Mouse (Mus musculus) forebrain, embryonic 15.5 days (tissue): ENCODE results near the gene Runx3. TPM values are rescaled to one million over a fixed set of nuclear protein-coding genes. Genes with fewer than 3 reads are reported as not detected.

Experiments used
- ATAC-seq: fragments of 200-750 bp; cut with Nextera tagmentation; replicated peaks from 2 replicates; pipeline ENCODE4 v1.8.0; 2017; ENCODE audit warnings: mild to moderate bottlenecking, moderate TSS enrichment, moderate library complexity
- H3K27ac ChIP-seq: fragments of 300-500 bp; sonication (generic); replicated peaks from 2 replicates; pipeline ENCODE4 v1.5.1; 2015; ENCODE audit warnings: mild to moderate bottlenecking, inconsistent platforms
- H3K27me3 ChIP-seq: fragments of 300-500 bp; sonication (generic); 2 replicates; pipeline ENCODE4 v1.6.1; 2015; ENCODE audit warnings: inconsistent platforms
- H3K36me3 ChIP-seq: fragments of 300-500 bp; sonication (generic); 2 replicates; pipeline ENCODE4 v1.6.1; 2015; ENCODE audit warnings: mild to moderate bottlenecking, inconsistent platforms
- H3K4me1 ChIP-seq: fragments of 300-500 bp; sonication (generic); 2 replicates; pipeline ENCODE4 v1.6.1; 2015; ENCODE audit warnings: inconsistent platforms
- H3K4me2 ChIP-seq: fragments of 300-500 bp; sonication (generic); replicated peaks from 2 replicates; pipeline ENCODE4 v1.6.1; 2015; ENCODE audit warnings: mild to moderate bottlenecking, inconsistent platforms
- H3K4me3 ChIP-seq: fragments of 300-500 bp; sonication (generic); 2 replicates; pipeline ENCODE4 v1.5.1; 2015; ENCODE audit warnings: mild to moderate bottlenecking, inconsistent platforms
- H3K9ac ChIP-seq: fragments of 300-500 bp; sonication (generic); replicated peaks from 2 replicates; pipeline ENCODE4 v1.6.1; 2015; ENCODE audit warnings: mild to moderate bottlenecking, inconsistent platforms
- H3K9me3 ChIP-seq: fragments of 300-500 bp; sonication (generic); 2 replicates; pipeline ENCODE4 v1.6.1; 2016; ENCODE audit warnings: inconsistent platforms
- WGBS: fragments of 180-500 bp; shearing (Covaris S2); methylation state at CpG from one replicate; pipeline ENCODE4 v1.1.7; 2015; ENCODE audit warnings: mixed read lengths; 5-methylcytosine and 5-hydroxymethylcytosine counted together
- polyA plus RNA-seq: library from polyadenylated mRNA; unstranded; fragments of >200 nt; fragmentation: Nextera tagmentation; extraction: Ambion mirVana; gene quantifications from 2 replicates; pipeline ENCODE4 v1.2.1, GENCODE M21; 2015

The Runx3 gene
- polyA plus RNA-seq, 1 experiment from 2014 or later = not detected

DNA sequence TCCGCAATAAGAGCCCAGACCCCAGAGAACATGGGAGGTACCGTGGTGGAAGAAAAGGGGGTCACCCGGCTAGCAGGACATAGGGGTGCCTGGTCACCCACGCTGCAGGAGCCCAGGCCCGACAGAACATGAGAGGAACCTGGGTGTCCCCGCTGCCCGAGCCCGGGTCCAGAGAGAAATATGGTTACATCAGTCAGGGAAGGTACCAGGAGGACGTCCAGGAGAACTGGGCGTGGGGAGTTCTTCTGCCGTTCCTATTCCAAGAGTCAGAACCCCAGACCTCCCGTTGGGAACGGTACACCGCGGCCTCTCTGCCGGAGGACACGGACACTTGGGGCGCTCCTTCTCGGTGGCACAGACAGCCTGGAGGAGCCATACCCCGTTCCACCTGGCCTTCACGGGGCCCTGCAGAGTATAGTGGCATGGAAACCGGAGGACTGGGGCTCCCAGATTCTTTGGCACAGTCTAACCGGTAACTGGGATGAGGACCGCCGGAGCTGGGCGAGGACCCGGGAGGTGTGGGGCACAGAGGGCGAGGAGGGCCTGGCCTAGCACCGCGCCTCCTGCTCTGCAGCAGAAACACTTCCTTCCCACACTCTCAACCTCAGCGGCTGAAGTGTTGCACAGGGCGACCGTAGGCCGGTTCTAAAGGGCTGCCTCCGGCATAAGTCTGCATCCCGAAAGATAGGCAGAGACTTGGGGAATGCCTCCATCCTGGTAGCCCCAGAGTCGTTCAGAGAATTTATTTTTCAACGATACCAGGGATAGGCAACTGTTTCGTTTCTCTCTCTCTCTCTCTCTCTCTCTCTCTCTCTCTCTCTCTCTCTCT lies 33.0 kb downstream of the Runx3 start:
- no peak overlapping the region for H3K9ac ChIP-seq
- H3K9me3 ChIP-seq = no peaks in the 10 kb centered on the region
- H3K4me1 ChIP-seq = peaks cover 19% of the 10 kb centered on the region
- no peak overlapping the region for H3K4me3 ChIP-seq
- under 1% methylated on average over 39 of the region's 39 CpGs for WGBS
- no peaks in the 10 kb centered on the region for H3K36me3 ChIP-seq
- no peak overlapping the region for H3K27ac ChIP-seq
- no peak overlapping the region for H3K4me2 ChIP-seq
- no peak for ATAC-seq
- H3K27me3 ChIP-seq = peaks cover 94% of the 10 kb centered on the region

DNA sequence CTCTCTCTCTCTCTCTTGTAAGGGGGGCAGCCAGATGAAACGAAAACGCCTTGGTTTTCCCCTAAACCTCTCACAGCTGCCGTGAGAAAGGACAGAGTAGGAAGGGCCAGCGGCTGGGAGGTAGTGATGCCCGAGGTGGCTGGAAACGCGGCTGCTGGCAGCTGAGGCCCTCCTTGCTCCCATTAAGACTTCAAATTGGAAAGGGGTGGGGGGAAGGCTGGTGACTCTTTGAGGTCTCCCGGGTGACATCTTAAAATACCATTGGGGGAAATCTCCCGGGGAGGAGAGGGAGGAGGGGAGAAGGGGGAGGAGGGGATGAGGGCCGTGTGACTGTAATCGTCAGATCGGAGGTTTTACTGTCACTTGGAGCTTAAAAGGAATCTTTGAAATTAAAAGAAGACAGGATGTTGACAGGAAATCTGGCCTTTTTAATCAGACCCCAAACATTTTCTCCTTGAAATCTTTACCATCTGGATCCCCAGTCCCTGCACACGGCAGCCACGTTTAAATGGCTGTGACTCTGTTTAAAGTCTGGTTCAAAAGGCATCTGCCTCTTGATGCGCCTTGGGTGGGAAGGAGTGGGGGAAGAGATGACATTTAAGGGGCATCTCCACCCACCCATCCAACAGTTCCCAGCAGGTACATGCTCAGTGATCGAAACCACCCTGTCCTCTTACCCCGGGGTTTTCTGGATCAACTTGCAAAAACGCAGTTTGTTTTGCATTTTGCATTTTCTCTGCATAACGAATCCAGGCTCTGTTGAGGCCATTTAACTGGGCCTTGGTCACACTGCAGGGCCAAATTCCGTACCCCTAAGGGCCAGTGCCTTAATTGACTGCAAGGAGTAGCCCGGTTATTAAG lies 33.9 kb downstream of the Runx3 start:
- no peak for ATAC-seq
- WGBS = 2% methylated on average over 21 of the region's 21 CpGs
- H3K9me3 ChIP-seq = no peaks in the 10 kb centered on the region

DNA sequence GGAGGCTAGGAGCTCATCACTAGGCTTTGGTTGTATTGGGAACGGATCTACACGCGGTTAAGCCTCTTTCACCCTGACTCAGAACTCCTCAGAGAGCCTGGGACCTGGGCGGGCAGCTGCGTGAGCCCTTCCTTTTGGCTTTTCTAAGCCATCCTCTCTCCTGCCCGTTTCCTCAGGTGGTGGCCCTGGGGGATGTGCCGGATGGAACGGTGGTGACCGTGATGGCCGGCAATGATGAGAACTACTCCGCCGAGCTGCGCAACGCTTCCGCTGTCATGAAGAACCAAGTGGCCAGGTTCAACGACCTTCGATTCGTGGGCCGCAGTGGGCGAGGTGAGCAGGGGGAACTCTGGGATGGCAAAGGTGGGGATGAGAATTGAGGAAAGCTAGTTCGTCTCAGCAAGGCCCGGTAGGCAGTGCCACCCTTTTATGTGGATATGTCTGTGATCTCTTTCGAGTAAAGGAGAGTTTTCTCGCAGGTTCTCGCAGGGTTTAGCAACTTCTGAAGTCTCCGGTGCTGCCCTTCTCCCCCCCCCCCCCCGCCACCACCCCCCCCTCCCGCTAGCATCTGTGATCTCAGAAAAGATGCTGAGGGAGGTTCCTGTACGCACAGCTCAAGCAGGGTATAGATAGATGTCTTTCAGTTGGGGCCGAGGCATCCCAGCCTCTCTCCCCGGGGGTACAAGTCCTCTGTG lies 34.8 kb downstream of the Runx3 start:
- no peak for ATAC-seq
- Histone ChIP-seq H3K27ac (no peak overlapping the region), H3K4me3 (no peak overlapping the region), H3K9me3 (no peaks in the 10 kb centered on the region), H3K4me1 (peaks cover 18% of the 10 kb centered on the region), H3K9ac (no peak overlapping the region), H3K27me3 (peaks cover 90% of the 10 kb centered on the region), H3K4me2 (no peak overlapping the region), H3K36me3 (no peaks in the 10 kb centered on the region)
- under 1% methylated on average over 29 of the region's 31 CpGs for WGBS

More for the DNA sequence above, 33.9 kb downstream of the Runx3 start:
- Histone ChIP-seq H3K4me3 (no peak overlapping the region), H3K27ac (no peak overlapping the region), H3K27me3 (peaks cover 94% of the 10 kb centered on the region), H3K36me3 (no peaks in the 10 kb centered on the region), H3K4me1 (peaks cover 19% of the 10 kb centered on the region), H3K4me2 (no peak overlapping the region), H3K9ac (no peak overlapping the region)

DNA sequence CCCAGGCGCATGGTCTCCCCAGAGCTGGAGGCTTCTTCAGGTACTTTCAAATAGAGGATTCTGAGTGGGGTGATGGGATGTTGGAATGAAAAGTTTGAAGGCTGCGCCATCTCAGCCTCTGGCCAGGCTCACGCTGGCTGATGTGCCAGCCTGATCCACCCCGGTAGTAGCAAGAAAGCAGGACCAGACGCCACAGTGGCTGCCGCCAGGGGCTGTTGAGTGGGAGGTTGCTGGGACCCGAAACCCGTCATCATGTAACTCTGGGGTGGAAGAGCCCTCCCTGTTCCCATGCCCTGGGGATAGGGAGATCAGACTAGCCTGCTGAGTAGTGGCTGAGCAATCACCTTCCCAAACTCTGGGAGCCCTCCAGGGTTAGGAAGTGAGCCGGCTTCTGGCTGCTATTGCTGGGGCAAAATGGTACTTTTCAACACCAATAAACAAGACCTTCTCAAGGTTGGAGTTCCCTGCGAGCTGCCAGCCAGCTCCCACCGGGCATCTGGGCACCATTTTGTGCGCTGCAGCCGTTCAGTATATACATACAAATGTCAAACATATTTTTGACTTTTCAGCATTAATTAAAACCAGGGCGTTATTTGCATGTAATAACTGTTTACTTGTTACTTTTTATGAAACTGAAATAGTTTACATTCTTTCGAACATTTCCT lies 35.5 kb downstream of the Runx3 start:
- Histone ChIP-seq H3K9ac (no peak overlapping the region), H3K27ac (no peak overlapping the region), H3K27me3 (peaks cover 86% of the 10 kb centered on the region), H3K4me3 (no peak overlapping the region), H3K4me2 (no peak overlapping the region), H3K36me3 (no peaks in the 10 kb centered on the region), H3K9me3 (no peaks in the 10 kb centered on the region), H3K4me1 (peaks cover 14% of the 10 kb centered on the region)
- 5% methylated on average over 15 of the region's 15 CpGs for WGBS
- no peak for ATAC-seq

DNA sequence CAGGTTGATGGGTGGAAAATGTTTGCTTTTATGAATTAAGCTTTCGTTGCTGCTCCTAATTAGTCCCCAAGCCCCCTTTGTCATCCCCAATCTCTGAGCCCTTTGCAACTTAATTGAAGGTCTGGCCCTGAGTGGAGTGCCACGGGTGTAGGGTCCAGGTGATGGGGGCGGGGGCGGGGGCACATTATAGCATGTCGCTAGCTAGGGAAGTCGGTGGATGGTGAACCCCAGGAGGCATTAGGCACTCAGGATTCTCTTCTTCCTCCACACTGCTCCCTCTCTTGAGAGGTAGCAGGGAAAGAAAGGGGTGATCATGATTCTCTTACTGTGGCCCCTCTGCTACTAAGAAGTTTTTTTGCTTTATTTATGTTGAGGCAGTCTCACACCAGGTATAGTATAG lies 36.1 kb downstream of the Runx3 start:
- H3K27ac ChIP-seq = no peak overlapping the region
- ATAC-seq = no peak
- 8% methylated on average over 6 of the region's 6 CpGs for WGBS
- no peak overlapping the region for H3K4me3 ChIP-seq
- no peaks in the 10 kb centered on the region for H3K9me3 ChIP-seq
- peaks cover 80% of the 10 kb centered on the region for H3K27me3 ChIP-seq
- H3K4me2 ChIP-seq = no peak overlapping the region
- H3K9ac ChIP-seq = no peak overlapping the region
- no peaks in the 10 kb centered on the region for H3K36me3 ChIP-seq
- peaks cover 14% of the 10 kb centered on the region for H3K4me1 ChIP-seq

DNA sequence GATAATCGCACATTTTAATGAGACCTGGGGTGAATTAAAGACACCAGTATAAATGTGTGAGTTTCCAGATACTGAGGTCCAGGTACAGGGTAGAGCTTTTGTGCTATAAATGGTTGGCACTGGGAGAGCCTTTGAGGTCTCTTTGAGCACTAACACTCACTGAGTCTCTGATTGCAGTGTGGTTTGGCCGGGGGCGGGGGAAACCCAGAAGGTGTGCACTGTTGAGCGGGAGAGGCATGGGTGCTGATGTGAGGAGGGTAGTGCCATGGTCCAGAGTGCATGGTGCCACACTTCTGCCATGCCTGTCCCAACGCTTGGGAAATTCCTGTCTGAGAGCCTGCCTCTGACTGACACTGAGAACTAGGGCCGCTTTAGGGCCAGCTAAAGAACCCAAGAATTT lies 36.9 kb downstream of the Runx3 start:
- no peak for ATAC-seq
- 4% methylated on average over 6 of the region's 6 CpGs for WGBS

DNA sequence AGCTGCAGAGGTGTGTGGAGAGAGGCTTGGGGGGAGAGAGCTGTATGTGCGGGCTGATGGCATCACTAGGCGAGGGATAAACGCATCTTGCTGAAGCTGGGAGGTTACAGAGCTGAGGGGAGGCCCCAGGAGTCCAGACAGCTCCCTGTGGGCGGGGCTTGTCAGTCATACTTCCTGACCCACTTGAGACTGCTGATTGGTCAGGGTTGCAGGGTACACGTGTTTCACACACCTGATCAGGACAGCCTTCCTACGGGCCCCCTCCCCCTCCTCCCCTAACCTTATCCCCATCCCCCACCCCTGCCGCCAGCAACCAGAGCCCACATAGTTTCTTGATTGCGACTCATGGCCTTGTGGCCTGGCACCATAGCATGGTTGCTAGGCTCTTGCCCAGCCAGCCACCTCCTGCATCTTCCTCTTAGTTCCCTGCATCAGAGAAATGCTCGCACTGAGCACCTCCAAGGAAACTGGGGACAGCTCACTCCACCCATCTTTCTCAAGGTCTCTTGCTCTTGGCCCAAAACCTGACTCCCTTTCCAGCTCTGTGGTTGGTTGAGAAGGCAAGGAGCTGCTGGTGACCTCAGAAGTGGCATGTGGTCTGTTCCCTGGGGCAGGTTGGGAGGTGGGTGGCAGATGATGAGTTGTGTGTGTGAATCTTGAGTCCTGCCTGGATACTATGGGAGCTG lies 38.4 kb downstream of the Runx3 start:
- peaks cover 4% of the 10 kb centered on the region; the same call in 1 of the 2 replicates for H3K4me1 ChIP-seq
- no peak overlapping the region for H3K9ac ChIP-seq
- no peak overlapping the region for H3K4me3 ChIP-seq
- H3K27ac ChIP-seq = no peak overlapping the region
- no peaks in the 10 kb centered on the region for H3K9me3 ChIP-seq
- H3K4me2 ChIP-seq = no peak overlapping the region
- peaks cover 59% of the 10 kb centered on the region for H3K27me3 ChIP-seq
- no peak for ATAC-seq
- H3K36me3 ChIP-seq = no peaks in the 10 kb centered on the region
- WGBS = 8% methylated on average over 9 of the region's 9 CpGs

More for the DNA sequence above, 36.9 kb downstream of the Runx3 start:
- Histone ChIP-seq H3K9ac (no peak overlapping the region), H3K27me3 (peaks cover 74% of the 10 kb centered on the region), H3K4me1 (peaks cover 10% of the 10 kb centered on the region), H3K4me3 (no peak overlapping the region), H3K4me2 (no peak overlapping the region), H3K27ac (no peak overlapping the region), H3K36me3 (no peaks in the 10 kb centered on the region), H3K9me3 (no peaks in the 10 kb centered on the region)

DNA sequence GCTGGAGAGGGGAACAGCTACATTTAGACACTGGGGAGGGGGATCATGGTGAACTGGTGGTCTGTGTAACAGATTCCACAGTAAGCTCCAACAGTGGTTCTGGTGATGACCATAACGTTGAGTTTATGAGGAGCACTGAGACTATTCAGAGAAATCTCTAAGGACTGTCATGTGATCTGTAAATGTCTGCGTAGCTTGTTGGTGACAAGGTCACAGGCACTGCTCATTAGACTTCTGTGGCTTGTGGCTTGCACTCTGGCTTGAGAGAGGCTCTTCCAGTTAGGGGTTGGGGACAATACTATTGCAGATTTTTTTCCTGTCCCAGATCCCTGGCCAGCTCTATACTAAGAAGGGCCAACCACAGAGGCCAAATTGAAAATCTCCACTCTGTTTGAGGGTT lies 39.2 kb downstream of the Runx3 start:
- no peaks in the 10 kb centered on the region for H3K36me3 ChIP-seq
- WGBS = 68% methylated on average over 2 of the region's 2 CpGs
- no peak overlapping the region for H3K4me3 ChIP-seq
- peaks cover 4% of the 10 kb centered on the region; the same call in 1 of the 2 replicates for H3K4me1 ChIP-seq
- ATAC-seq = no peak
- H3K9me3 ChIP-seq = no peaks in the 10 kb centered on the region
- no peak overlapping the region for H3K27ac ChIP-seq
- peaks cover 53% of the 10 kb centered on the region for H3K27me3 ChIP-seq
- H3K9ac ChIP-seq = no peak overlapping the region
- H3K4me2 ChIP-seq = no peak overlapping the region

DNA sequence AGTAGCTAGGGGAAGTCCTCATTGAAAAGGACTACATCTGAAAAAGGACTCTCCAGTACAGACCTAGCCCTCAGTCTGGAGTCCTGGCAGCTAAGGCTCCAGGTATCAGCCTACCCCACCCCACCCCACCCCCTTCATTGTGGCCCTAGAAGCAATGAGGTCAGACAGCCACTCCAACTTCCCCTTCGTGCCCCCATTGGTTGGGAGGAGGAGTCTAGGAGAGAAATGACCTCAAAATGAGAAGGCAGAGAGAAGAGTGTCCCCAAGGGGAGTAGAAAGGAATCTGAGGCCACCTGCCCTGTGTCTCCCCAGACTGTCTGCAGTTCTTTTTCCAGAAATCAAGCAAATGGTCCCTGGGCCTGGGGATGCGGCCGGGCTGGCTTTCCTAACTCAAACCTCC lies 39.7 kb downstream of the Runx3 start:
- Histone ChIP-seq H3K4me3 (no peak overlapping the region), H3K4me1 (peaks cover 4% of the 10 kb centered on the region; the same call in 1 of the 2 replicates), H3K9me3 (no peaks in the 10 kb centered on the region), H3K4me2 (no peak overlapping the region), H3K36me3 (no peaks in the 10 kb centered on the region), H3K9ac (no peak overlapping the region), H3K27ac (no peak overlapping the region), H3K27me3 (peaks cover 49% of the 10 kb centered on the region)
- no peak for ATAC-seq
- WGBS = 72% methylated on average over 3 of the region's 3 CpGs

DNA sequence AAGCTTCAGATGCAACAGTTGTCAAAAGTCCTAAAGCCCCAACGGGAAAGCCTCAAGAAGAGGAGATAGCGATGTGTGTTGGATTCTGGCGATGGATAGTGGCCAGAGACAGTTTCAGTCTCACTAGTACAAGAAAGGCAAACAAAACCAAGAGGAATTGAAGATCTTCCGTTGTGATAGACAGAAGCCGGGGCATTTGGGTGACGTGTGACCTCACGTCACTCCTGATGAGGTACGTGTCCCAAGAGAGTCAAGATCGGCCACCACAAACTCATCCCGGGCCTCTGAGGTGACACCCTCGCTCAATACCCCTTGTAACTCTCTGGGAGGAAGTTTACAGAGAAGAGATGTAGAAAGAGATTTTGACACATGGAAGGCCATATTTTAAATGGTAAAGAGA lies 41.0 kb downstream of the Runx3 start:
- Histone ChIP-seq H3K27me3 (peaks cover 47% of the 10 kb centered on the region), H3K4me1 (peaks cover 9% of the 10 kb centered on the region)
- no peak for ATAC-seq

DNA sequence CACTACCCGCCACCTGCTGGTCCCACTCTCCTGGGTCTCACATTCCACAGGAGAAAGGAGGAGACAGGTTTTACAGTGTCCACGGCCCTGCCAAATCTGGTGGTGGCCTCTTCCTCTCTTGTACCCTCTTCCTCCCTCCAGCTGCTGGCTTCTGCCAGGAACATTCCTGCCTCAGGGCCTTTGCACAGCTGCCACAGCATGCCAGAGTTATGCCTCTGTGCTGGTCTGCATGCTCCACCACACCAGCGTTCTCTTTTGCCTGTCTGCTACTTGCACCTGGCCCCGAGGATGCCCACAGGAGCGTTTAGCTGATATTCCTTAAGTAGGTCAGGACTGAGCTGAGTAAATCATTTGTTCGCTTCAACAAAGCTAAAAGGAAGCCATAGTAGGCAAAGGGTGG lies 45.3 kb downstream of the Runx3 start:
- Histone ChIP-seq H3K4me3 (no peak overlapping the region), H3K27me3 (peaks cover 38% of the 10 kb centered on the region), H3K4me1 (peaks cover 13% of the 10 kb centered on the region), H3K9me3 (no peaks in the 10 kb centered on the region), H3K36me3 (no peaks in the 10 kb centered on the region), H3K4me2 (no peak overlapping the region), H3K9ac (no peak overlapping the region), H3K27ac (no peak overlapping the region)
- no peak for ATAC-seq
- 51% methylated on average over 6 of the region's 6 CpGs for WGBS

More for the DNA sequence above, 41.0 kb downstream of the Runx3 start:
- no peak overlapping the region for H3K4me2 ChIP-seq
- no peak overlapping the region for H3K9ac ChIP-seq
- no peak overlapping the region for H3K27ac ChIP-seq
- no peaks in the 10 kb centered on the region for H3K9me3 ChIP-seq
- H3K4me3 ChIP-seq = no peak overlapping the region
- H3K36me3 ChIP-seq = no peaks in the 10 kb centered on the region
- 91% methylated on average over 11 of the region's 11 CpGs for WGBS
